Mouse (Mus musculus) heart, postnatal 0 days (tissue): ENCODE measurements around the gene Thoc5.

ENCODE experiments used
- CTCF ChIP-seq: IDR thresholded peaks from 2 replicates; pipeline ENCODE4 v1.5.1; 2016; ENCODE audit warnings: antibody characterized with exemption, control low read depth, low read depth
- EP300 ChIP-seq: IDR thresholded peaks from 2 replicates; pipeline ENCODE4 v1.6.1; 2016; ENCODE audit warnings: antibody characterized with exemption, low read depth

DNA sequence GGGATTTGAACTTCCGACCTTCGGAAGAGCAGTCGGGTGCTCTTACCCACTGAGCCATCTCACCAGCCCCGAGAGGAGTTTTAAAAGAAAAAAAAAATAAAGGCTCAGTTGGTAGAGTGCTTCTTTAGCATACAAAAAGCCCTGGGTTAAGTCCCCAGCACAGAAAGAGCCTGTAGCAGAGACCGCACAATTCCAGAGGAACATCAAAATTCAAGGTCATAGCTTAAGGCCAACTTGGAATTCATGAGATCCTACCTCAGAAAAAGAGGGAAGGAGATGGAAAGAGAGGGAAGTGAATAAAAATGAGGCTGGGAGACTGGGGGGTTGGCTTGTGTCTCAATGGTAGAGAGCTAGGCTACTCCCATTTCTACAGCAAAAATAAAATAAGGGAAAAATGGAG is 40.9 kb upstream of the Thoc5 start:
- TF ChIP-seq CTCF: no peak
- no peak for TF ChIP-seq EP300
